8 mouse cellular contexts compared by ENCODE assay signal in genomic region chr3:52940832-52941468, GRCm38 (mm10).
A peak's percentile ranks its signal among the peaks of the same experiment; 100 is the strongest.
DNase-seq lines count a peak whose midpoint lies in the region; ATAC-seq and TF ChIP-seq lines count a peak whose summit lies in the region.

No protein-coding gene starts in this region.

- TF ChIP-seq CTCF in lung, postnatal 0 days (IDR thresholded peaks at IDR 0.05): no peak

- H3K4me2 ChIP-seq in hindbrain, embryonic 16.5 days (ENCODE audit: low read length): peak overlapping the region; percentile 1; the same call in 1 of the 2 replicates
- no peak overlapping the region for H3K4me2 ChIP-seq in hindbrain, embryonic 13.5 days
- H3K4me2 ChIP-seq in heart, embryonic 14.5 days (ENCODE audit: low read length): peak overlapping the region; percentile 40
- peak overlapping the region; percentile 27; the same call in 1 of the 2 replicates for H3K4me2 ChIP-seq in lung, postnatal 0 days (replicated peaks; ENCODE audit: low read depth, low read length)

- no peak; the same call in 1 of the 2 replicates for TF ChIP-seq EP300 in lung, postnatal 0 days (IDR thresholded peaks at IDR 0.05)

- H3K4me3 ChIP-seq in hindbrain, embryonic 16.5 days (ENCODE audit: low read length): no peak overlapping the region
- H3K4me3 ChIP-seq in hindbrain, embryonic 13.5 days: no peak overlapping the region
- H3K4me3 ChIP-seq in heart, embryonic 14.5 days (ENCODE audit: control insufficient read depth in 1 of 2, insufficient read depth in 1 of 2, low read depth in 1 of 2, low read length in 2 of 2): no peak overlapping the region
- no peak overlapping the region for H3K4me3 ChIP-seq in lung, postnatal 0 days (ENCODE audit: low read depth, low read length)

- H3K36me3 ChIP-seq in hindbrain, embryonic 16.5 days (ENCODE audit: control insufficient read depth, insufficient read depth, low read length): no peaks in the 10 kb centered on the region
- H3K36me3 ChIP-seq in hindbrain, embryonic 13.5 days: no peaks in the 10 kb centered on the region
- H3K36me3 ChIP-seq in heart, embryonic 14.5 days (ENCODE audit: control insufficient read depth, insufficient read depth, low read length): no peaks in the 10 kb centered on the region
- no peaks in the 10 kb centered on the region for H3K36me3 ChIP-seq in lung, postnatal 0 days (ENCODE audit: insufficient read depth, low read length)

- peak; percentile 74 for ATAC-seq in hindbrain, embryonic 16.5 days
- ATAC-seq in hindbrain, embryonic 13.5 days (ENCODE audit: low FRiP score): no peak
- peak; percentile 80 for ATAC-seq in heart, embryonic 14.5 days (ENCODE audit: insufficient number of reproducible peaks, insufficient read depth, low FRiP score, low read depth)
- peak; percentile 69 for ATAC-seq in lung, postnatal 0 days

- WGBS in hindbrain, embryonic 16.5 days: 27% methylated on average over 10 of the region's 10 CpGs
- 46% methylated on average over 10 of the region's 10 CpGs for WGBS in hindbrain, embryonic 13.5 days
- 7% methylated on average over 10 of the region's 10 CpGs for WGBS in heart, embryonic 14.5 days
- 12% methylated on average over 10 of the region's 10 CpGs for WGBS in lung, postnatal 0 days

- no peaks in the 10 kb centered on the region for H3K9me3 ChIP-seq in hindbrain, embryonic 16.5 days (ENCODE audit: control insufficient read depth, low read length)
- no peaks in the 10 kb centered on the region for H3K9me3 ChIP-seq in hindbrain, embryonic 13.5 days
- no peaks in the 10 kb centered on the region for H3K9me3 ChIP-seq in heart, embryonic 14.5 days (ENCODE audit: control insufficient read depth, low read length)
- no peaks in the 10 kb centered on the region for H3K9me3 ChIP-seq in lung, postnatal 0 days (ENCODE audit: low read length)

- H3K27me3 ChIP-seq in hindbrain, embryonic 16.5 days (replicated peaks; ENCODE audit: control insufficient read depth, insufficient read depth, low read length): no peaks in the 10 kb centered on the region
- H3K27me3 ChIP-seq in hindbrain, embryonic 13.5 days: 0 out of 2 replicates have a peak, but pooled peaks cover 4% of the 10 kb centered on the region
- no peaks in the 10 kb centered on the region for H3K27me3 ChIP-seq in heart, embryonic 14.5 days (ENCODE audit: control insufficient read depth, insufficient read depth, low read length)
- H3K27me3 ChIP-seq in lung, postnatal 0 days (replicated peaks; ENCODE audit: insufficient read depth, low read length): no peaks in the 10 kb centered on the region

- peak; percentile 69 for DNase-seq in adipocyte (ENCODE audit: low spot score)
- DNase-seq in cerebellum, postnatal 36 days: peak; percentile 73 to 79
- DNase-seq in lung, postnatal 0 days (ENCODE audit: low spot score): peak; percentile 74
- no peak for DNase-seq in natural killer cell, adult 2 months (ENCODE audit: low spot score in 2 of 2)
- no peak for DNase-seq in urinary bladder, adult 18-20 months (ENCODE audit: low spot score in 2 of 2)

- peaks cover 6% of the 10 kb centered on the region for H3K4me1 ChIP-seq in hindbrain, embryonic 16.5 days (ENCODE audit: control insufficient read depth, insufficient read depth, low read depth, low read length)
- peaks cover 13% of the 10 kb centered on the region for H3K4me1 ChIP-seq in hindbrain, embryonic 13.5 days (replicated peaks)
- H3K4me1 ChIP-seq in heart, embryonic 14.5 days (ENCODE audit: control insufficient read depth in 2 of 2, insufficient read depth in 2 of 2, low read length in 2 of 2): peaks cover 17 to 40% of the 10 kb centered on the region in 2 experiments
- no peaks in the 10 kb centered on the region; the same call in 1 of the 2 replicates for H3K4me1 ChIP-seq in lung, postnatal 0 days (ENCODE audit: insufficient read depth, low read depth, low read length)

- H3K9ac ChIP-seq in hindbrain, embryonic 16.5 days (ENCODE audit: low read depth, low read length): no peak overlapping the region
- H3K9ac ChIP-seq in hindbrain, embryonic 13.5 days: no peak overlapping the region
- no peak overlapping the region for H3K9ac ChIP-seq in heart, embryonic 14.5 days (ENCODE audit: low read length)
- H3K9ac ChIP-seq in lung, postnatal 0 days (replicated peaks; ENCODE audit: low read depth): no peak overlapping the region

- no peak overlapping the region for H3K27ac ChIP-seq in hindbrain, embryonic 16.5 days (ENCODE audit: low read depth, low read length)
- H3K27ac ChIP-seq in hindbrain, embryonic 13.5 days: no peak overlapping the region
- H3K27ac ChIP-seq in heart, embryonic 14.5 days (replicated peaks in 1 of 2; ENCODE audit: control insufficient read depth in 1 of 2, insufficient read depth in 1 of 2, low read depth in 2 of 2, low read length in 2 of 2): peak overlapping the region; percentile 86 to 88
- H3K27ac ChIP-seq in lung, postnatal 0 days (ENCODE audit: low read length): peak overlapping the region; percentile 58; the same call in 1 of the 2 replicates

Comparison
In these comparisons a context has a peak if more than half of its experiments do, and no peak if none do; other contexts are left out.
1. H3K27ac ChIP-seq: peak in heart, embryonic 14.5 days (2 of 2) and lung, postnatal 0 days (single experiment); none in hindbrain, embryonic 16.5 days (single experiment) and hindbrain, embryonic 13.5 days (single experiment).
2. DNase-seq: peak in adipocyte (single experiment), cerebellum, postnatal 36 days (2 of 2) and lung, postnatal 0 days (single experiment); none in natural killer cell, adult 2 months (0 of 2) and urinary bladder, adult 18-20 months (0 of 2).